Comparison of ENCODE assay signal across 11 mouse cellular contexts in the genomic region with DNA sequence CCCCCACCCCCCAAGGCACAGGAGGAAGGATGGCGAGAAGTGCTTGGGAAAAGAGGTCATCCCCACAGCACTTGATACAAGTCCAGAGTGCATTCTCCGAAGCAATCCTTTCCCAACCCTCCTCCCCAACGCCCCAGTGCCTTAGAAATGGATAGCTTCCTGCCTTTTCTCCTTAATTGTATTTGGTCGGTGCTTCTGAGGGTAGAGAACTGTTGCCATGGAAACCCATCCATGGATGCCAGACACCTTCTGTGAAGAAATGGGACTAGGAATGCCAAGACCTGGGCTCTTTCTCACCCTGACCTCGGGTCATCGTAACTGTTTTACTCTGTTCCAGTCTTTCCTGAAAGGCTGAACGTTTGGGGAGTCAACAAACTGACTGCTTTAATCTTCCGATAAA. TPM values are rescaled to one million over a fixed set of nuclear protein-coding genes. Genes with fewer than 3 reads are reported as not detected.
DNase-seq lines count a peak whose midpoint lies in the region; ATAC-seq and TF ChIP-seq lines count a peak whose summit lies in the region.
"Had no signal": no experiment of that assay in that cellular context is flagged by ENCODE, and none has a peak within 500 bp of the region (broad histone marks: within the 10 kb centered on the region; RNA-seq: fewer than 3 reads in every experiment).

No protein-coding gene starts in this region.

- H3K36me3 ChIP-seq in lung, embryonic 14.5 days (ENCODE audit: insufficient read depth) = no peaks in the 10 kb centered on the region; the same call in 1 of the 2 replicates
- H3K36me3 ChIP-seq in forebrain, embryonic 16.5 days (ENCODE audit: control insufficient read depth, insufficient read depth) = peaks cover 4% of the 10 kb centered on the region; the same call in 1 of the 2 replicates
- H3K36me3 ChIP-seq in limb, embryonic 13.5 days = no peaks in the 10 kb centered on the region
- peaks cover 9% of the 10 kb centered on the region; the same call in 1 of the 2 replicates for H3K36me3 ChIP-seq in heart, embryonic 12.5 days
- H3K36me3 ChIP-seq: kidney, embryonic 15.5 days had no signal

- peaks cover 10% of the 10 kb centered on the region; the same call in 1 of the 2 replicates for H3K27me3 ChIP-seq in lung, embryonic 14.5 days (ENCODE audit: insufficient read depth, low read length)
- no peaks in the 10 kb centered on the region for H3K27me3 ChIP-seq in forebrain, embryonic 16.5 days (replicated peaks; ENCODE audit: control insufficient read depth, insufficient read depth, low read length)
- 0 out of 2 replicates have a peak, but pooled peaks cover 5% of the 10 kb centered on the region for H3K27me3 ChIP-seq in limb, embryonic 13.5 days
- no peaks in the 10 kb centered on the region for H3K27me3 ChIP-seq in heart, embryonic 12.5 days (replicated peaks)

- H3K4me3 ChIP-seq in lung, embryonic 14.5 days (ENCODE audit: low read depth, low read length) = no peak overlapping the region
- peak overlapping the region; percentile 89 for H3K4me3 ChIP-seq in forebrain, embryonic 16.5 days (replicated peaks; ENCODE audit: low read length)
- no peak overlapping the region for H3K4me3 ChIP-seq in limb, embryonic 13.5 days
- no peak overlapping the region for H3K4me3 ChIP-seq in heart, embryonic 12.5 days
- H3K4me3 ChIP-seq: kidney, embryonic 15.5 days had no signal

- ATAC-seq in lung, embryonic 14.5 days (ENCODE audit: insufficient read depth) = no peak
- no peak for ATAC-seq in forebrain, embryonic 16.5 days
- ATAC-seq in limb, embryonic 13.5 days (ENCODE audit: low FRiP score, low read depth) = no peak
- ATAC-seq in heart, embryonic 12.5 days (ENCODE audit: insufficient number of reproducible peaks, low FRiP score) = no peak

- whole genome bisulfite sequencing in lung, embryonic 14.5 days = 24% methylated on average over 8 of the region's 8 CpGs
- 22% methylated on average over 8 of the region's 8 CpGs for WGBS in forebrain, embryonic 16.5 days
- 18% methylated on average over 8 of the region's 8 CpGs for WGBS in limb, embryonic 13.5 days
- 51% methylated on average over 8 of the region's 8 CpGs for WGBS in heart, embryonic 12.5 days

- no peak overlapping the region for H3K4me2 ChIP-seq in lung, embryonic 14.5 days
- peak overlapping the region; percentile 80 for H3K4me2 ChIP-seq in forebrain, embryonic 16.5 days (ENCODE audit: low read length)
- H3K4me2 ChIP-seq in limb, embryonic 13.5 days (replicated peaks) = 0 out of 2 replicates have a peak overlapping the region, but pooled peaks have one; percentile 7
- no peak overlapping the region for H3K4me2 ChIP-seq in heart, embryonic 12.5 days
- H3K4me2 ChIP-seq: kidney, embryonic 15.5 days had no signal

- H3K4me1 ChIP-seq in lung, embryonic 14.5 days (ENCODE audit: insufficient read depth) = peaks cover 43% of the 10 kb centered on the region
- peaks cover 76% of the 10 kb centered on the region for H3K4me1 ChIP-seq in forebrain, embryonic 16.5 days (replicated peaks; ENCODE audit: control insufficient read depth, insufficient read depth, low read length)
- H3K4me1 ChIP-seq in limb, embryonic 13.5 days = peaks cover 92% of the 10 kb centered on the region
- peaks cover 90% of the 10 kb centered on the region for H3K4me1 ChIP-seq in heart, embryonic 12.5 days (replicated peaks)

- TF ChIP-seq CTCF in lung, embryonic 14.5 days (IDR thresholded peaks at IDR 0.05; ENCODE audit: low read depth) = no peak

- no peak overlapping the region for H3K9ac ChIP-seq in lung, embryonic 14.5 days
- peak overlapping the region; percentile 26 for H3K9ac ChIP-seq in forebrain, embryonic 16.5 days (replicated peaks; ENCODE audit: low read depth, low read length)
- no peak overlapping the region for H3K9ac ChIP-seq in limb, embryonic 13.5 days
- H3K9ac ChIP-seq in heart, embryonic 12.5 days = no peak overlapping the region
- H3K9ac ChIP-seq: kidney, embryonic 15.5 days; liver, embryonic 14.5 days had no signal

- H3K27ac ChIP-seq in lung, embryonic 14.5 days (ENCODE audit: low read depth) = no peak overlapping the region
- H3K27ac ChIP-seq in forebrain, embryonic 16.5 days (ENCODE audit: low read length) = no peak overlapping the region
- H3K27ac ChIP-seq in limb, embryonic 13.5 days = no peak overlapping the region
- no peak overlapping the region for H3K27ac ChIP-seq in heart, embryonic 12.5 days (ENCODE audit: poor library complexity, severe bottlenecking)
- H3K27ac ChIP-seq: kidney, embryonic 15.5 days; liver, embryonic 14.5 days had no signal

- H3K9me3 ChIP-seq in lung, embryonic 14.5 days (ENCODE audit: low read depth, low read length) = no peaks in the 10 kb centered on the region
- H3K9me3 ChIP-seq in forebrain, embryonic 16.5 days (ENCODE audit: control insufficient read depth, low read length) = no peaks in the 10 kb centered on the region
- H3K9me3 ChIP-seq in limb, embryonic 13.5 days = no peaks in the 10 kb centered on the region
- no peaks in the 10 kb centered on the region for H3K9me3 ChIP-seq in heart, embryonic 12.5 days (replicated peaks)
- H3K9me3 ChIP-seq: kidney, embryonic 15.5 days had no signal

- peak; percentile 24 for DNase-seq in lung, embryonic 14.5 days
- DNase-seq in lung, postnatal 10 days = no peak
- DNase-seq in frontal cortex, postnatal 10 days (ENCODE audit: low spot score in 2 of 2) = no peak
- DNase-seq in kidney, postnatal 14 days = no peak
- no peak for DNase-seq in cerebellum, adult 18-20 months
- DNase-seq: thymus, adult 18-20 months had no signal

RNA-seq across cellular contexts. Expression of a gene that starts 26.1 kb away (rescaled TPM):
- 19.6 and 21.7 TPM in 2 replicates for polyA plus RNA-seq in lung, embryonic 14.5 days (2014; fragmentation: Nextera tagmentation; extraction: Ambion mirVana)
- polyA plus RNA-seq in forebrain, embryonic 16.5 days (2015; fragmentation: Nextera tagmentation; extraction: Ambion mirVana) = 48.6 and 62.6 TPM in 2 replicates
- 12.8 and 15.0 TPM in 2 replicates for polyA plus RNA-seq in limb, embryonic 13.5 days (2015; fragmentation: Nextera tagmentation; extraction: Ambion mirVana)
- polyA plus RNA-seq in heart, embryonic 12.5 days (2016; fragmentation: Nextera tagmentation; extraction: Ambion mirVana) = 38.9 and 45.1 TPM in 2 replicates

Comparison
In these comparisons a context has a peak if more than half of its experiments do, and no peak if none do; other contexts are left out.
1. H3K4me2 ChIP-seq: peak in forebrain, embryonic 16.5 days (single experiment) and limb, embryonic 13.5 days (single experiment); none in lung, embryonic 14.5 days (single experiment) and heart, embryonic 12.5 days (single experiment).